Mouse (Mus musculus) lung, adult 2 months (tissue): ENCODE data around the gene Tbc1d30.

Experiments used
- CTCF ChIP-seq: fragments of 200-500 bp; IDR thresholded peaks from 2 replicates; pipeline ENCODE4 v1.5.1; 2011; ENCODE audit warnings: mild to moderate bottlenecking, low read length, control low read depth; ENCODE audit not compliant: insufficient read depth
- POLR2A ChIP-seq: fragments of 200-500 bp; IDR thresholded peaks from 2 replicates; pipeline ENCODE4 v1.6.1; 2011; ENCODE audit warnings: low read depth, mild to moderate bottlenecking, control low read depth, low read length, borderline replicate concordance; ENCODE audit errors: extremely low read depth

GRCm38 (mm10) chr10:121364801-121365564 is 13.9 kb upstream of the Tbc1d30 start, which contains the start of gene Gns:
- no peak for TF ChIP-seq CTCF
- peak; percentile 84; the same call in 1 of the 2 replicates for TF ChIP-seq POLR2A
